Mouse (Mus musculus): ENCODE data around the gene Rerg.

Gene Rerg

DNA sequence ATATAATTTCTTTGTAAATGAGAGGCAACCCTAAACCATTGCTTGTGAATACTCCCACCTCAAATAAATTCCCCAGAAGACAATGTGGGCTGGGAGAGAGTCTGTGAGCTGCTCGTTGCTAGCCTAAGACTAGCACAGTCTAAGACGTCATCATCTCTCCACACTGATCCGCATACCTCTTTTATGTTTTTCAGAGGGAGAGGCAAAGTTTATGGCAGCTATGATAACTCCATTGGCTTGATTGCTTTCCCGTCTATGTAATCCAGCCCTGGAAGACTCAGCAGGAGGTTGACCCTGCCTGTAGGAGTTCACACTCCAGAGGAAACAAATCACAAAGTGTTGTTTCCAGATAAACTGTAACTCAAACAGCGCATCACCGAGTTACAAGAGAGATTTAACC is 38.9 kb downstream of the Rerg start:
- DNase-seq (ENCODE audit: low spot score): no peak

DNA sequence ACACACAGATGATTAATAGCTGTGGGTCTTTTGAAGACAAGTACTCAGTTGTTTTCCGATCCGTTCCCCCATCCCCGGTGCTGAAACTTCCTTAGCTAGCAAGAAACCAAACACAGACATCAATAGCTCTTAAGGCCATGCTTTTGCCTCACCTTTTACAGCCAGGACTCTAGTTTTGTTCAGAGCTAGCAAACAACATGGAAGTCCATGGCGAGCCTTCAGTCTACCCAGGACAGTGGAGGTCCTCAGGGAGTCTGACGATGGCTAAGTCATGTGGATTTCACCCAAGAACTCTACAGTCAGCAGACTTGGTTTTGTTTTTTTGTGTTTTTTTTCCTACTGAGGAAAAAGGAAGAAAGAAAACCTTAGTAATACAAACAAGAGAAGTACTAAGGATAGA is 43.4 kb downstream of the Rerg start:
- DNase-seq (ENCODE audit: low spot score): no peak

DNA sequence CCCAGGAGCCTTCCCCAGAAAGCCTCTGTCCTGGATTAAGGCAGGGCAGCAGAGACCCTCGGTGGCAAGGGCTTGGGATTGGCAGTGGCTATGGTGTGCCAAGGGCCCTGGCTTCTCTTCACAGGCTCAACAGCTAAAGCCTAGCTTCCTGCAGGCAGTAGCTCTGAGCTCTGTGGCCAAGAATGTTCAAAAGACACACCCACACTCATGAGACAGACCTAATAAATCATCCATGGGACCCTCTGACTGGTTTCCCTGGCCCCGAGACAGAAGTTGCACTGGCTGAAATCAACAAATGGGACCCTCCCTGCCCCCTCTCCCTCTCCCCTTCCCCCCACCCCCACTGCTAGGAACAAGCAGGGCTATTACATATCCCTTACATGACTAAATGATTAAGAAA is 44.1 kb downstream of the Rerg start:
- no peak for DNase-seq (ENCODE audit: low spot score)

DNA sequence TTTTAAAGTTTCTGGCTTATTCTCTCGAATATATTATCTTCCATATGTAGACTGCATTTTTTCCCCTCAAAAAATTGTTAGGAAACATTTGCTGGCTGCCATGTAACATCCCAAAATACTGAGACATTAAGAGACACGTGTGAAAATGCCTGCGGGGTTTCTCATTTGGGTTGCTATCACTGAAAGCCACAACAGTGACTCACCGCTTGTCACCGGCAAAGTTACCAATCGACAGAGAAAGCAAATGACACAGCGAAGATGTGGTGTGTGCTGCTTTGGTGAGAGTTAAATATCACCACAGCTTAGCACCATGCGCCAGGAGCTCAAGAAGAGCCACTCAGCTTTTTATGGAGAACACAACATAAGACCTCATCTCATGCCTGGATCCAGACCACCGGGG is 44.9 kb downstream of the Rerg start:
- no peak for DNase-seq (ENCODE audit: low spot score)

DNA sequence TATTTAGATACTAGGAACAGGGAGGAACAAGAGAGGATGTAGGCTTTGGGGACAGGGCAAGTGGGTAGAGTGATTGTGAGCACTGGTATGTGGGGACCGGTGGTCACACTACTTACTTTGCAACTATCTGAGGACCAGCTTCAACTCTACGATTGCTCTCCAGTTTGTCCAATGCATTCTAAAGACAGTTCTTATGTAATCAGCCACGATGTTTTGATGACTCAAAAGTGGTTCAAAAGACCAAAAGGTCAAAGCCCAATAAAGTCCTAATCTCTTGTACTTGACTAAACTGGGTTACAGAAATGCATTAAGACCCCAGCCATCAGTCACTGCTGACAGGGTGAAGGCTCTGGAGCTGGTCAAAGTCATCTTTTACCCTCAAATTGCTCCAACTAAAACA is 45.3 kb downstream of the Rerg start:
- DNase-seq (ENCODE audit: low spot score): no peak

DNA sequence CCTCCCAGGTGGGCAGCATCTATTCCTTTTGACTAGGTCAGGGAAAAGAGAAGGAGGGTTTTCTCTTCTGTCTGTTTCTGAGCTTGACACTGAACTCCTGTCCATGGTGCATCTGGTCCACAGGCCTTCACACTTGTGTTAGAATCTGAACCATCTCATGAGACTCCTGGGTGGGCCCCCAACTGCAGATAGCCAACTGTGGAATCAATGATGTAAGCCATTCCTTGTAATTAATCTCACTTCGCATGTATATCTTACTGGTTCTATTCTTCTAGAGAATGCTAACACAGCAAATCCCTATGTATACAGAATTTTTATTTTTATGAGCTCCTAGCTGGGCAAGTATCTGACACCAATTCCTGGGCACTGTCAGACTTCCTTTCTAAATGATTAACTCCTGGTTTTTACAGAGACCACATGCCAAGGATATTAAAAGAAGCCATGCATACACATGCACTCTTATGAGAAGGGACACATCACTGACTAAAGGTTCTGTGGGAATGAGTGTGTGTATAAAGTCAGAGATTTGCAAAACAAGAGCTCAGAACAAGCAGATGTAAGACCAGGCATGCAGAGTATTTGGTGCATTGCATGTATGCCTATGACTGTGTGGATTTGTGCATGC is 53.3 kb downstream of the Rerg start:
- no peak for DNase-seq (ENCODE audit: low spot score)

DNA sequence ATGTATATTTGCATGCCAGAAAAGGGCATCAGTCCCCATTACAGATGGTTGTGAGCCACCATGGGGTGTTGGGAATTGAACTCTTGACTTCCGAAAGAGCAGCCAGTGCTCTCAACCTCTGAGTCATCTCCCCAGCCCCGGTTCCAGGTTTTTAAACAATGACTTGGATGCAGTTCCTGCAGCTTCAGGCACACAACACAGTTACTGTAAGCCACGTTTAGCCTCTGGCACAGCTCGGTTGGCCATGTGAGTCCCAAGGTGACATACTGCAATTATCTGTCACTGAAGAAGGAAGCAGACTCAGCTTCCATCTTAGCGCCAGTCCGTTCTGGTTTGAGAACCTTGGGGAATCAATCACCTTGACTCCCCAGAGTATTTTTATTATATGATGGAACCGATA is 55.4 kb downstream of the Rerg start:
- DNase-seq (ENCODE audit: low spot score): no peak

DNA sequence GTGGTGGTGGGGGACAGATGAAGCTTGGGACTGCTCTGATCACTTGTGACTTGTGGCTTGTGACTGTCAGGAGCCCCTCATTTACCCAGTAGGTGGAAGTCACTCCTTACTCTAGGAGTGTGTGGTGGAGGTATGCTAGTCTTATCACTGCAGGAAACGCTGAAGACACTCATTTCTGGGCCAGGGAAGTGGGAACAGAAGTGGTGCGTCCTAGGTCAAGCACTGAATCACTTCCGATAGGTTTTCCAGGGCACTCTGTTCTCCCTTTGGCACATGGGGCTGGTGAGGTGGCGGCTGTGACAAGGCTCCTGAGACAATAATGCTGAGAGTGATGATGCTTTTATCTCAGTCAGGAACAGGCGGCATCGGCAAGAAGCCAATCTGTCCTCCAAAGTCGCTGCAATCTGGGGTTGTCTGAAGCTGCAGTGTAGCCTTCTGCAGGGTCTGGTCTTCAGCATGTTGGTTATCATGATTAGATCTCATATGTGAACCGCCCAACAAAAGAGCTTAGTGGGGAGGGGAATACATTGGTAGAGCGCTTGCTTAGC is 59.0 kb downstream of the Rerg start:
- DNase-seq (ENCODE audit: low spot score): no peak

DNA sequence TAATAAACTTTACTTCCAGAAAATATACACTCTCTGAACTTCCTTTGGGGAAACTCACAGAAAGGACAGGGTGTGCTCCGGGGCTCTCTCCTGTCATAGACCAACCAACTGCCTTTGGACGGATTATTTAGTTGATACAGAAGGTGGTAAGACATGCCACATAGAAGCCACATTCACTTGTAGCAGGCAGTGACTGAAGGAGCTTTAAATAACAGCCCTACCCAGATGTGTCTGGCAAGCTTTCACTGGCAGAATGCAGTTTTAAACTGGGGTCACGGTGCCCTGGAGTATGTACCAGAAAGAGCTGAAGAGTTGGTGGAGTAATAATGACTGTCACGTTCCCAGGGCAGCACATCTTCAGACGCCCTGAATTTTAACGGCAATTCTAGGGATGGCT is 59.5 kb downstream of the Rerg start:
- DNase-seq (ENCODE audit: low spot score): no peak

DNA sequence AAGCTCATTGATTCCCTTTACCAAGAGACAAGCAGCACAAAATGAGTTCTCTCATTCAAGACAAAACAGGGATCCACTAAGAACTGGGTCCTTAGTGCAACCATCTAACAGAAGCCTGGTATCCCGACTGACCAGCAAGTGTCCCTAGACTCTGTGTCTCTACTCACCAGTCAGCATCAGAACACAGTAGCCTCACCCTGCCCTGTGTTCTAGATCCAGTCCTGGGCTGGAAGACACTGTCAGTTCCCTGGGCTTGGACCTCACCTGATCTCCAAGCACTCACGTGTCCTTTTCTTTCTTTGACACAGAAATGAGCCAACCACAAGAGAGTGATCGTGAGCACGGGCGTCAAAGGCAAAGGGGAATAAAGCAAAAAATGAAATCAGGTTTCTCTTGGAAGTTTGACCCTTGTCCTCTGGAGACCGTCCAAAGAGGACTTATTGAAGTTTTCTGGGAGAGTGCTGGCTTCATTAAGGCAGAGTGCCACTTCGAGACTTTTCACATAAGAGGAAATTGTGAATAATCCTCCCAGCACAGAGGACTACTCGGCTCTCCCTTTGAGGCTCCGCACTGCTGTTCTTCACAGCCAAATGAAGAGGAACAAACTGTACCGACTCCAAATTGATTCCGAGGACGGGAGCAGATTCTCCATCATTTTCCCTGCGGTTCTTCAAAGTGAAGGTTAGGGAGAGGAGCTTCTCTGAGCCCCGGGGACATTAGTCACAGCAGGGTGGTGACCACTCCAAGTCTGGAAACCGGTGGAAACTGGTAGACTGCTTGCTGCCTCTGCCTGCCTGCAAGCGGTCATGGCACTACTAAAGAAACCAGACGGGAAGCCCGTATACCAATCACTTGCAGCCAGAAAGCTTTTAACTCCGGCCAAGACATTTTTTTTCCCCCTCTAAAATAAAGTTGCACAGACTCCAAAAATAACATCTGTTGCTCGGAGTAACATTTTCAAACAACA is 60.2 kb downstream of the Rerg start:
- no peak for DNase-seq (ENCODE audit: low spot score)

DNA sequence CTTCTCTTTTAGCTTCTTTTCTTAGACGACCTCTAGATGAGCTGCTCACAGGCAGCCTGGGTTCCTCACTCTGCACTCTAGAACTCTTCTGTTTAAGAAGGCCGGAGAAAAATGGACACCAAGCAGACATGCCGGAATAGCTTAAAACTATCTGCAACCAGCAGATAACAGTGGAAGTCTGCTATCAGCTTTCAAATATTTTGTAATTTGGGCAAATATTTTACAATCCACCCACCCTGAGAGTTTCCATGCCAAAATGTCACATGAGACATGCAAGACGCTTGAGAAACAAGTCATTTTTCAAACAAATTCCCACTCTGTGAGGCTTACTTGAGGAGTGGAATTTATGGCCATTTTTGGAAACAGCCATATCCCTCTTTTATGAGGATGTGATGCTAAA is 65.0 kb downstream of the Rerg start:
- DNase-seq (ENCODE audit: low spot score): no peak

DNA sequence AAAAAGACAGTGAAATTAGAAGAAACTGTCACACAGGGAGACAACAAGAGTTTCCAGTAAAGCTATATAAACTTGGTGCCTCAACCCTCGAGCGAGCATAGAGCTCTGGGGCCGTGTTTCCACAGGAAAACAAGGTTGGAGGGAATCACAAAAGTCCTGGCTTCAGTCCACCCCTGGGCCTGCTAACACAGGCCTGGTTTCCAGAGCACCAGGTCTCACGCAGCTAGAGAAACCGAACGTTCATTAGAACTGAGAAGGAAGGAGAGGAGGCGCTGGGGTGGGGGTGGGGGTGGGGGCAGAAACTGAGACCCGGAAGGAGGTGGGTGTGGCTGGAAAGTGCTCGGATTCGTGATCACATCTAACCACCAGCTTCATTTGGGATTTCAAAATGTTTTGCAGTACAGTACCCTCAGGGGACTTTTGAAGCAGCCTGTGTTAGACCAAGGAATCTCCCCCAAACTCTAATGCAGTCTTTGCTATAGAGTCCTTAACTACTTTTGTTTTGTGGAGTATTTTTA is 67.6 kb downstream of the Rerg start:
- no peak for DNase-seq (ENCODE audit: low spot score)

DNA sequence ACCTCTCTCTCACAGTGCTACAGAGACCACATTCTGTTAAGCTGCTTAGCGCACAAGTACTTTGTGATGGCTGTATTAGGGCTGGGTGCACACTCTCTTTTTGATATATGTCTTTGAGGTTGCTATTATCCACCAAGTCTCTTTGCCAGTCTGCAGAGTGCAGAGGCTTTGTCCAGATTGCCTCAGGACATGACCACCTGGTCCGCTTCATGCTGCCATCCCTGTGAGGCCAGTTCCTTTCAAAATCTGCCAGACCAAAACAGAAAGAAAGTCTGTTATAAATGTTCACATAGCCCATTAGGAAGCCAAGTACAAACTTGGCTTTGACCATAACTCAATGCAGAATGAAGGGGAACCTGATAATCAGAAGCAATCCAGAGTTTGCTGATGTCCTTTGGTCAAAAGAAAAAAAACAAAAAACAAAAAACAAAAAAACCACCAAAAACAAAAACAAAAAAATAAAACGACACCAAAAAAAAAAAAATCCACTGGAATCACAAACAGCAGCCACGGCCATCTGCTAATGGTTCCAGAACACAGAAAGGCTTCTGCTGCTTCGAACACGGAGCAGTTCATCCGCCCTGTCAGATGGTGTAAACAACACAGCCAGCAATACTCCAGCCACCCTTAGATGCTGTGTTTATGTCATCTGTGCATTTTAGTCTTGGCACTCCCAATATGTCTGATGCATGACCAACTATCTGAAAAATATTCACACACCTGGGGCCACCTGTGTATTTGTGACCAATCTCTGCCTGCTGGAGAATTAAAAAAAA is 68.2 kb downstream of the Rerg start:
- DNase-seq (ENCODE audit: low spot score): no peak

DNA sequence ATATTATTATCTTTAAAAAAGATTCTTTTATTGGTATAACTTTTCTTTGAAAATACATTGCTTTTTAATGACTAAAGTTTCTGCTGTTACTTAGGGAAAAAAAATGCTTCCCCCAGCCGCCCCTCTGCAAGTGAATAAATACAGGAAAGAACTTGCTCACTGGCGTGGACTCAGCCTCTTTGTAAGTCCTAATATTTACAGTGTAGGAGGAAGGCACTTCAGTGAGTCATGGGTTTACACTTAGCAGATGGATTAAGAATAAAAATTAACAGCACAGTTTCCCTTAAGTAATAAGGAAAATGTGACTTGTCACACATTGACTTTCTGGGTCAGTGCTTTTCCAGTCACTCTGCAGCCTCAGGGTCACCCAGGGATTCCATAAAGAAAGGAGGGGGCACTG is 70.0 kb downstream of the Rerg start:
- DNase-seq (ENCODE audit: low spot score): no peak

DNA sequence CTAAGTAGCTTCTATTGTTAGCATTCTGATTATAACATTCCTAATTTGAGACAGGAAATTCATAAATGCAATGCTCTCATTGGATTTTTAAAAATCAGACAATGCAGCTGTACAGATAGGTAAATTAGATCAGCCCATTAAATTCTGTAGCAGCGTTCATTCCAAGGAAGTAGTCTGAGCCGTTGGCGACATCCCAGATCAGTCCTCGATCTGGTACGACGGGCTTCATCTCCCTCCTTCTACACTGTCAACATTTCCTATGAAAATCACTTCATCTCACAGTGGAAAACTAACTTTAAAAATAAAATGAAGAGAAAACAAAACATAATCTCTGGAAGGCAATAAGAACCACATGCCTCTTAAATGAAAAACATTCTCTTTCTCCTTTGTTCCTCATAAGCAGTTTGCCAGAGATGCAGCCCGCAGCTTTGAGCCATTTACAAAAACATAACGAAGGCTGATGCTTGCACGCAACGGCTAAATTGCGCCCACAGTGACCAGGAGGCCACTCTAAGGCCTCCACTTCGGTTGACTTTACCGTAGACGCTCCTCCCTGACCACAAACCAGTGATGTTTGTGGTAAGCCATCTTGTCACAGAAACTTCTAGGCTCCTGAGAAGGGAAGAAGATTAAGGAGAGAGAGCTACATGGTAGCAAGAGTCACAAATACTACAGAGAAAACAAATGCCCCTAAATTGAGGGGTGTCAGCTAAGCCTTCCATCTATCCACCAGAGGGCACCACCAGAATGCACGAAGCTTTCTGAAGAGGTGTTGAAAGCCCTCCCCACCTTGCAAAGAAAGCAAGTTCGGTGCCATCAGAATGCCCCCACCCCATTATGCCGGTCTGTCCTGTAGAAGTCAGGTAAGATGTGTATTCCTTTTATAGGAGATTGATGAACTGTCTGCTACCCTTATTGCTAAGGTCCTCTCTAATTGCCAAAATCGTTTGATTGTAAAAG is 71.8 kb downstream of the Rerg start:
- DNase-seq (ENCODE audit: low spot score): peak; percentile 60

DNA sequence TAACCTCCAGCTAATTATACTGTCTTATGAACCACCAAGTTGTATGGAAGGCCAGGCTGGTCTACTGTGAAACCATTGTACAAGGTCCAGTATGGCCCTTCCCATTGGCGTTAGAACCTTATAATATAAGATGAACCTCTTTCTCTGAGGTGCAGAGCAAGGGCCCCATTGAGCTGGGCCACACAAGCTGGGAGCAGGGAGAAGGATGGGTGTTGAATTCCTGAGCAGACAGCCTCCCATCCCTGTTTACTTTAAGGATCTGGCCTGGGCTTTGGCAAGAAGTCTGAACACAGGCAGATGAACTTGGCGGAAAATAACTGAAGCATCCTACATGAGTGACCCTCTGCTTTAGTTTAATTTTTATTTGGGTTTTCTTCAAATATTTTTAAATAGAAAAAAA is 75.8 kb downstream of the Rerg start:
- no peak for DNase-seq (ENCODE audit: low spot score)

DNA sequence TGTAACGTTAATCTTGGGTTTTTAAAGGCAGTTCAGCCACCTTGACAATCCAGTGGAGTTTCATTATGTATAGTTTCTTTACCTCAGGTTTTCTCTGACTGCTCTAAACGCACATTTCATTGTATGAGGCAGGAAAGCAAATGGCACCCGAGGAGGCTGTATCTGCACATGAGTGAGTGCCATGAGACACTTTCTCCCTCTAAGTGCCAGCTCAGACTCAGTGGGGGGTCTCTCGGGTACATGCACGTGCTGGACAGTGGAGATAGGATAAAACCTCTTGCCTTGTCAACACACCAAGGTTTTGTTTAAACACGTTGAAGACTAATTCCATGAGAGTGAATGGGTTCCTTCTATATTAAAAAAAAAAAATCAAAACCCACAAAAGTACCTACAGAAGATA is 81.8 kb downstream of the Rerg start:
- DNase-seq (ENCODE audit: low spot score): no peak

DNA sequence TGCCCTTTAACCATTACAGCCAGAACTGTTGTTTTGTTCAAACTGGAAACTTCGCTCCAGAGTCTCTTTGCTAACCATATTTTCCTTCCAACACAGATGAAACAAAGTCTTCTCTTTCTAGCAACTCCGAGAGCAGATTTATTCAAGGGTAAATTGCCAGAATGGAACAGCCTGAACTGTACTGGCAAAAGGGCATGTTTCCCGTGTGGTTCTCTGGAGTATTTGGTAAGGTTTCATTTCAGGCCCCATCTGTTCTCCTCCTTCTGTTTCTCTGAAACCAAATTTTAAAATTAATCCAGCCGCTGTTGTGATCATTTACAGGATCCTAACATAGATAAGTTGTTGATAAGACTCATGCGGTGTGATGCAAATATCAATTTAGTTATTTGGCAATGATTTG is 82.3 kb downstream of the Rerg start:
- no peak for DNase-seq (ENCODE audit: low spot score)

DNA sequence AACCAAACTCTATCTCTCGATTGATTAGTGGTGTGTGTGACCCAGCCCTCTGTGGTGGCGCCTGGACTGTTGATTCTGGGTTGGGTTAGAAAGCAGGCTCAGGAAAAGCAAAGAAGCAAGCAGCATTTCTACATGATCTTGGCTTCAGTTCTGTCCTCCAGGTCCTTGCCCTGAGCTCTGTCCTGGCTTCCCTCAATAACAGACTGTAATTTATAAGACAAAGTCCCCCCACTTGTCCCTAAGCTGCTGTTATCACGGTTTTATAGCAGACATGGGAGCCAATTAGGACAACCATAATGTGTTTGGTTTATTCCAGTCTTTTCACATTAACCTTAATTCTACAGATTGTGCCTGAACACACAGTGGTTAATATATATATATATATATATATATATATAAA is 82.8 kb downstream of the Rerg start:
- DNase-seq (ENCODE audit: low spot score): no peak

DNA sequence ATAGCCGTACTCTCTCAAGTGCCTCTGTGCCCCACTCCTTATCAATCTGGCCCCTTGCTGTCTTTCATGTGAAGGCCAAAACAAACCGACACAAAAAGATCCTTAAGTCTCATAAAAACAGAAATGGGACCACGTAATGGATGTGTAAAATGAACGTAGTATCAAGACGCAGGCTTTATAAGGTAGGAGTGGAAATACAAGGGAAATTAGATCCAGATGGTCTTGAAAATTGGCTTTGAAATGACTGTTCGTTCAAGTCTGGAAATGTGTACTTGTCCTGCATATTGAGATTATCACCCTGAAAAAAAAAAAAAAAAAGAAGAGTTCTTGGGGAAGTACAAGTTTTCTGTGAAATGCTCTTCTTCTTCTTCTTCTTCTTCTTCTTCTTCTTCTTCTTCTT is 90.6 kb downstream of the Rerg start:
- no peak for DNase-seq (ENCODE audit: low spot score)

DNA sequence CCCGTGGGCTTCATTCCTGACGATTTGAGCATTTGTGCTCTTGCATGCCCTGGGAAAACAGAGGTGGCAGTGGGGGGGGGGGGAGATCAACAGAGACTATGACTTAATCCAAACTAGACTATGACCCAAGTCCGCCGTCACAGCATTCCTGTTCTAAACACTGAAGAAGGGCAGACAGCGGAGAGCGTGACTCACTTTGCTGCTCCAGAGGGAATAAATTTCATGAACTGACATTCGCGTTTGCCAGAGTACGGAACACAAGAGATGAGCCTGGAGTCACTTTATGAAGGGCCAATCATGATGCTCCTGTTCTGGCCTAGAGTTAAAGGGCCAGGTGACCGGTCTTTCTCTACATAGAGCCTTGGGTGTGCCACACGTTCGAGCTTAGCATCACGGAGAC is 93.6 kb downstream of the Rerg start:
- DNase-seq (ENCODE audit: low spot score): peak; percentile 19
